Comparison of ENCODE assay signal across 8 mouse cellular contexts in the genomic region with DNA sequence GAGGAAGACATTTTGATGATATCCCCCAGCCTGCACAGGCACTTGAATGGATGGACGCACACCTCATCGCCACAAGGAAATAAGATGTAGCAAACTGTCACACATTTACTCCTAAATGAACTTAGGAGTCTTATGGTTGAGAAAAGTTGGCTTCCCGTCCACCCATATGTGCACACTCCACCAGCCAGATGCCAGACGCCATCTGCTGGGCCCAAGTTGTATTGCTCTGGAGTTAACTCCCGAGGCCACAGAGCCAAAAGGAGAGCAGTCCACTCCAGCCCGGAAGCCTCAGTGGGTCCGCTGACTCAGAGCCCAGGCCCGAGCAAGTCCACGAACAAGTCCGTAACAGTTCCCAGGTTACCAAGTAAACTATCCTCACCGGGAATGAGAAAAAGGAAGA.
DNase-seq lines count a peak whose midpoint lies in the region; ATAC-seq lines count a peak whose summit lies in the region.

No protein-coding gene starts in this region.

- peak; percentile 86 to 87 for DNase-seq in cerebellum, postnatal 14 days
- DNase-seq in gastrocnemius, adult 18-20 months (ENCODE audit: low spot score): peak; percentile 58
- peak; percentile 72 for DNase-seq in induced T-regulatory cell, adult 2 months (ENCODE audit: low read depth)
- peak; percentile 80 to 84 for DNase-seq in left cerebral cortex, adult 18-20 months (ENCODE audit: low spot score in 2 of 2)
- DNase-seq in lung, postnatal 4 days: peak; percentile 80 to 87
- DNase-seq in skeletal muscle tissue, adult 2 months (ENCODE audit: low read depth, low spot score): peak; percentile 20
- peak; percentile 70 to 88 for DNase-seq in urinary bladder, postnatal 4 days (ENCODE audit: low spot score in 2 of 2)

- ATAC-seq in activated CD4-positive, CD25-positive, alpha-beta regulatory T cell, adult 4 months: peak; percentile 75

Comparison
In these comparisons a context has a peak if more than half of its experiments do, and no peak if none do; other contexts are left out.
1. Peak in every context shown above with its lines: DNase-seq and ATAC-seq.
2. DNase-seq: peak in every context shown above with its lines; median percentile 86 in cerebellum, postnatal 14 days; 84 in lung, postnatal 4 days; 82 in left cerebral cortex, adult 18-20 months; 79 in urinary bladder, postnatal 4 days; 72 in induced T-regulatory cell, adult 2 months; 58 in gastrocnemius, adult 18-20 months; 20 in skeletal muscle tissue, adult 2 months.